Mouse (Mus musculus): ENCODE data around the gene Kcnma1. TPM values are rescaled to one million over a fixed set of nuclear protein-coding genes. Genes with fewer than 3 reads are reported as not detected.

Kcnma1 gene
- total RNA-seq, 1 experiment = 0.49 TPM

DNA sequence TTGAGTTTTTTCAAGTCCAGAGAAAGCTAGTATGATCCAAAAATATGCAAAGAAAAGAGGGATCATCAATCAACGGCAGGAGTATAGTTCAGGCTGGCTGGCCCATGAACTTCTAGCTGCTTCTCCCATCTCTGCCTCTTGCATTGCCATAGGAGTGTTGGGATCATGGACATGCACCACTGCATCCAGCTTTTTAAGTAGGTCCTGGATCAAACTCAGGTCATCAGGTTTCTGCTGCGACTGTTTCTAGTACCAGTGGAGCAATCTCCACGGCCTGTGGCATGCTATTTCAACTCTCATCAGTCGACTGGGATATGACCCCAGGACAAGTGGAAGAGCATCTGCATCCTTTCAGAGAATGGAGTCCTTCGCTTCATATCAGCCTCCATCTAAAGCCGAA lies 655.5 kb downstream of the Kcnma1 start:
- no peak for TF ChIP-seq HCFC1 (IDR thresholded peaks at IDR 0.05; ENCODE audit: borderline replicate concordance, insufficient read depth, low read length)
- no peak for TF ChIP-seq ZC3H11A (IDR thresholded peaks at IDR 0.05; ENCODE audit: borderline replicate concordance, low read depth, low read length)
- Histone ChIP-seq H3K36me3 (ENCODE audit: control insufficient read depth, insufficient read depth, low read length, poor library complexity, severe bottlenecking) (no peaks in the 10 kb centered on the region), H3K4me1 (ENCODE audit: control insufficient read depth in 2 of 2, insufficient read depth in 2 of 2, low read length in 2 of 2, poor library complexity in 1 of 2) (no peaks in the 10 kb centered on the region), H3K27ac (ENCODE audit: insufficient read depth, low read depth, low read length, poor library complexity, severe bottlenecking) (no peak overlapping the region), H3K4me3 (ENCODE audit: insufficient read depth in 1 of 2, low read depth in 1 of 2, low read length in 2 of 2, poor library complexity in 1 of 2, severe bottlenecking in 1 of 2) (no peak overlapping the region), H3K9ac (ENCODE audit: insufficient read depth, low read depth, low read length, poor library complexity, severe bottlenecking) (no peak overlapping the region), H3K9me3 (ENCODE audit: control insufficient read depth, insufficient read depth, low read depth, low read length) (no peaks in the 10 kb centered on the region)
- no peak for DNase-seq (ENCODE audit: low read depth, low spot score)
- in situ Hi-C loops (cut with MboI; ENCODE audit: low sequenced_read_pairs in 2 of 2, unreplicated experiment in 2 of 2) = no loop called here

DNA sequence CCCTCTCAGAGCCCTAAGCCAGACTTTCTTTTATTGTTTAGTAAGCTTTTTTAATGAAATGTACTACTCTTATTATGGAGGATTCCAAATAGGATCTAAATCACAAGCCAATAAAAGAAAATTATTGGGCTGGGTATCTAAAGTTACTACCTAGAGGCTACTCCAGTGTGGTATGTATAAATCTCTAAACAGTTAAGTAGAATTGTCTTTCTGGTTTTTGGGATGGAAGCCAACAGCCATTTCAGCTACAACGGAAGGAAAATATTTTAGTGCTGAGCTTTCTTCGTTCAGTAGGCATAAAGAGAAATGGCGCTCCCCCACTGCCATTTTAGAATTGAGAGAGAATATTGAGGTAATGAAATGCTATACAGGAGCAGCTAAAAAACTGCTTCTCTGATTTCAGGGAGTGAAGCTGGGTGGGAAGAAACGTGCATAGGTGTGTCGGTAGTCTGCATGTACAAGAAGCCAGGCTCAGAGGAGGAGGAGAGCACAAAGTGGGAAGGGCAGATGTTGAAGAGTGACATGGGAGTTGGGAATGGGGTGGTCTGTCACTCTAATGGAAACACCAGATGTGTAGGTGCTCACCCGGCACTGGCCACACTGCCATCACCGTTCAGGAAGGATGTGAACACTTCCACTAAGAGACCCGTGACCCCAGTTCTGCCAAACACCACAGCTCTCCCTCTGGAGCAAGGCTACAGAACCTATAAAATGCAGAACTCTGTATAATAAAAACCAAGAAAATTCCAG lies 656.6 kb downstream of the Kcnma1 start:
- H3K9ac ChIP-seq (ENCODE audit: insufficient read depth, low read depth, low read length, poor library complexity, severe bottlenecking) = no peak overlapping the region
- no peak overlapping the region for H3K4me3 ChIP-seq (ENCODE audit: insufficient read depth in 1 of 2, low read depth in 1 of 2, low read length in 2 of 2, poor library complexity in 1 of 2, severe bottlenecking in 1 of 2)
- in situ Hi-C loops (cut with MboI; ENCODE audit: low sequenced_read_pairs in 2 of 2, unreplicated experiment in 2 of 2) = no loop called here
- no peak for TF ChIP-seq ZNF384 (IDR thresholded peaks at IDR 0.05; ENCODE audit: low read depth, low read length)
- no peaks in the 10 kb centered on the region for H3K9me3 ChIP-seq (ENCODE audit: control insufficient read depth, insufficient read depth, low read depth, low read length)
- no peak overlapping the region for H3K27ac ChIP-seq (ENCODE audit: insufficient read depth, low read depth, low read length, poor library complexity, severe bottlenecking)
- DNase-seq (ENCODE audit: low read depth, low spot score) = no peak
- H3K4me1 ChIP-seq (ENCODE audit: control insufficient read depth in 2 of 2, insufficient read depth in 2 of 2, low read length in 2 of 2, poor library complexity in 1 of 2) = no peaks in the 10 kb centered on the region
- H3K36me3 ChIP-seq (ENCODE audit: control insufficient read depth, insufficient read depth, low read length, poor library complexity, severe bottlenecking) = no peaks in the 10 kb centered on the region

DNA sequence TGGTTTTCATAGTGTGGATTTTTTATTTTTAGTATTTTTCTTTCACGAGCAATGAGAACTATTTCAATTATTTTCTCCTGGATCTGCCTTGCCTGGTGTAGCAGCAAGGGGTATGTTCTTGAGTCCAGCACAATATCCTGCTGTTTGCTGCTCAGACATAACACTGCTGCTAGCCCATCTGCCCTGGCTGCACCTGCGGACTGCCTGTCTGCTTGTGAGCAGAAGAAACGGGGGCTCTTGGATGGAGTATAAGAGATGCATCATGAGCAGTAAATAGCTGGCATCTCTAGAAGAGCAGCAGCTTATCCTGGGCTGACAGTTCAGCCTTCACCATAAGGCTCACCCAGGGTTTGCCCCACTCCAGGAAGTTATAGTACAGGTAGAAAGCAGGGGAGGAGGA lies 687.5 kb downstream of the Kcnma1 start:
- Histone ChIP-seq H3K4me1 (ENCODE audit: control insufficient read depth in 2 of 2, insufficient read depth in 2 of 2, low read length in 2 of 2, poor library complexity in 1 of 2) (no peaks in the 10 kb centered on the region), H3K36me3 (ENCODE audit: control insufficient read depth, insufficient read depth, low read length, poor library complexity, severe bottlenecking) (no peaks in the 10 kb centered on the region)
- in situ Hi-C loops (cut with MboI; ENCODE audit: low sequenced_read_pairs in 2 of 2, unreplicated experiment in 2 of 2) = no loop called here

DNA sequence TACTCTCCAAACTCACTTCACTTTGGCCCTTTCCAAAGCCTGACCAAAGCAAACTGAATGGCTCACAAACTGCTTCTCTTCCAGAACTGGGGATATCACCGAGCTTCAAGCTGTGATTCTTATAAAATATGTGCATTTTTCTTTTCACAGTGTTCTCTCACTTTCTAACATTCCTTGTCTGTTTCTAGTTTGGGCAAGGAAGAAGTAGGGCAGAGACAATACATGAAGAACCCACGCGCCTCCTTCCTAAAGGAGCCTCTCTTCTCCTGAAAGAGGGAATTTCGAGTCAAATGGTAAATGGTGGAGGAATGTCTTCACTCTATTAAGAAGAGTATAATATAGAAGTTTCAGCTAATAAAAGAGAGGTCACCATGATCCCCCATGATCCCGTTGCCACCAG lies 709.0 kb downstream of the Kcnma1 start:
- no peak overlapping the region for H3K27ac ChIP-seq (ENCODE audit: insufficient read depth, low read depth, low read length, poor library complexity, severe bottlenecking)
- in situ Hi-C loops (cut with MboI; ENCODE audit: low sequenced_read_pairs in 2 of 2, unreplicated experiment in 2 of 2) = no loop called here
- no peaks in the 10 kb centered on the region for H3K36me3 ChIP-seq (ENCODE audit: control insufficient read depth, insufficient read depth, low read length, poor library complexity, severe bottlenecking)
- TF ChIP-seq CHD2 (IDR thresholded peaks at IDR 0.05; ENCODE audit: low read depth, low read length) (no peak), ZNF384 (IDR thresholded peaks at IDR 0.05; ENCODE audit: low read depth, low read length) (no peak), MAFK (IDR thresholded peaks at IDR 0.05; ENCODE audit: insufficient read depth, low read depth, low read length) (no peak), ZC3H11A (IDR thresholded peaks at IDR 0.05; ENCODE audit: borderline replicate concordance, low read depth, low read length) (no peak), HCFC1 (IDR thresholded peaks at IDR 0.05; ENCODE audit: borderline replicate concordance, insufficient read depth, low read length) (no peak)
- H3K4me1 ChIP-seq (ENCODE audit: control insufficient read depth in 2 of 2, insufficient read depth in 2 of 2, low read length in 2 of 2, poor library complexity in 1 of 2) = no peaks in the 10 kb centered on the region
- no peak overlapping the region for H3K9ac ChIP-seq (ENCODE audit: insufficient read depth, low read depth, low read length, poor library complexity, severe bottlenecking)
- no peak overlapping the region for H3K4me3 ChIP-seq (ENCODE audit: insufficient read depth in 1 of 2, low read depth in 1 of 2, low read length in 2 of 2, poor library complexity in 1 of 2, severe bottlenecking in 1 of 2)
- H3K9me3 ChIP-seq (ENCODE audit: control insufficient read depth, insufficient read depth, low read depth, low read length) = no peaks in the 10 kb centered on the region
- DNase-seq (ENCODE audit: low read depth, low spot score) = no peak

More for the DNA sequence above, 687.5 kb downstream of the Kcnma1 start:
- no peak for TF ChIP-seq HCFC1 (IDR thresholded peaks at IDR 0.05; ENCODE audit: borderline replicate concordance, insufficient read depth, low read length)
- TF ChIP-seq MAFK (IDR thresholded peaks at IDR 0.05; ENCODE audit: insufficient read depth, low read depth, low read length) = no peak
- TF ChIP-seq ZC3H11A (IDR thresholded peaks at IDR 0.05; ENCODE audit: borderline replicate concordance, low read depth, low read length) = no peak
- TF ChIP-seq CHD2 (IDR thresholded peaks at IDR 0.05; ENCODE audit: low read depth, low read length) = no peak
- no peak for TF ChIP-seq ZNF384 (IDR thresholded peaks at IDR 0.05; ENCODE audit: low read depth, low read length)
- H3K4me3 ChIP-seq (ENCODE audit: insufficient read depth in 1 of 2, low read depth in 1 of 2, low read length in 2 of 2, poor library complexity in 1 of 2, severe bottlenecking in 1 of 2) = no peak overlapping the region
- H3K27ac ChIP-seq (ENCODE audit: insufficient read depth, low read depth, low read length, poor library complexity, severe bottlenecking) = no peak overlapping the region
- no peaks in the 10 kb centered on the region for H3K9me3 ChIP-seq (ENCODE audit: control insufficient read depth, insufficient read depth, low read depth, low read length)
- DNase-seq (ENCODE audit: low read depth, low spot score) = no peak
- no peak overlapping the region for H3K9ac ChIP-seq (ENCODE audit: insufficient read depth, low read depth, low read length, poor library complexity, severe bottlenecking)

DNA sequence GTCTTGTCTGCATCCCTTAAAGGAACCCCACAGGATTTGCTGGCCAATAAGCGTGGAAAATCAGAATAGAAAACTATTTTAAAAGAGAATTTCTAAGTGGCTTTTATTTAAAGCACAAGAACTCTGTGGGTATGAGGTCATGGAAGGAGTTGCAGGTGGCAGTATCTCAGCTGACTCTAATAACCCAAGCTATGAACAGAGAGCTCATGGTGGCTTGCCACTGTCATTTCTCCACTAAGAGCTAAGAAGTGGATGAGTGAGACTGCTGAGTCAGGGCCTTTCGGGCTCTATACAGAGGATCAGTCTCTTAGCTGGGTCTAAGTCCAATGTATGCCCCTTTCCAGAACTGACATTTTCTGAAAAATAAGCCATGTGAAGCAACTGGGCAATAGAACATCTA lies 713.8 kb downstream of the Kcnma1 start:
- in situ Hi-C loops (cut with MboI; ENCODE audit: low sequenced_read_pairs in 2 of 2, unreplicated experiment in 2 of 2) = no loop called here
- Histone ChIP-seq H3K4me1 (ENCODE audit: control insufficient read depth in 2 of 2, insufficient read depth in 2 of 2, low read length in 2 of 2, poor library complexity in 1 of 2) (no peaks in the 10 kb centered on the region), H3K4me3 (ENCODE audit: insufficient read depth in 1 of 2, low read depth in 1 of 2, low read length in 2 of 2, poor library complexity in 1 of 2, severe bottlenecking in 1 of 2) (no peak overlapping the region), H3K9me3 (ENCODE audit: control insufficient read depth, insufficient read depth, low read depth, low read length) (no peaks in the 10 kb centered on the region), H3K36me3 (ENCODE audit: control insufficient read depth, insufficient read depth, low read length, poor library complexity, severe bottlenecking) (no peaks in the 10 kb centered on the region), H3K27ac (ENCODE audit: insufficient read depth, low read depth, low read length, poor library complexity, severe bottlenecking) (no peak overlapping the region), H3K9ac (ENCODE audit: insufficient read depth, low read depth, low read length, poor library complexity, severe bottlenecking) (no peak overlapping the region)
- DNase-seq (ENCODE audit: low read depth, low spot score) = no peak
- TF ChIP-seq CHD2 (IDR thresholded peaks at IDR 0.05; ENCODE audit: low read depth, low read length) = no peak
- no peak for TF ChIP-seq ZNF384 (IDR thresholded peaks at IDR 0.05; ENCODE audit: low read depth, low read length)
- no peak for TF ChIP-seq ZC3H11A (IDR thresholded peaks at IDR 0.05; ENCODE audit: borderline replicate concordance, low read depth, low read length)
- no peak for TF ChIP-seq MAFK (IDR thresholded peaks at IDR 0.05; ENCODE audit: insufficient read depth, low read depth, low read length)
- no peak for TF ChIP-seq HCFC1 (IDR thresholded peaks at IDR 0.05; ENCODE audit: borderline replicate concordance, insufficient read depth, low read length)

Measured in ES-E14 (cell line).